Mouse (Mus musculus) cerebellum, adult 11 months (tissue): ENCODE measurements around the gene Rbp1.

Experiments
- DNase-seq: peaks from one replicate; pipeline ENCODE4 v3.0.0; 2022

Rbp1 gene

DNA sequence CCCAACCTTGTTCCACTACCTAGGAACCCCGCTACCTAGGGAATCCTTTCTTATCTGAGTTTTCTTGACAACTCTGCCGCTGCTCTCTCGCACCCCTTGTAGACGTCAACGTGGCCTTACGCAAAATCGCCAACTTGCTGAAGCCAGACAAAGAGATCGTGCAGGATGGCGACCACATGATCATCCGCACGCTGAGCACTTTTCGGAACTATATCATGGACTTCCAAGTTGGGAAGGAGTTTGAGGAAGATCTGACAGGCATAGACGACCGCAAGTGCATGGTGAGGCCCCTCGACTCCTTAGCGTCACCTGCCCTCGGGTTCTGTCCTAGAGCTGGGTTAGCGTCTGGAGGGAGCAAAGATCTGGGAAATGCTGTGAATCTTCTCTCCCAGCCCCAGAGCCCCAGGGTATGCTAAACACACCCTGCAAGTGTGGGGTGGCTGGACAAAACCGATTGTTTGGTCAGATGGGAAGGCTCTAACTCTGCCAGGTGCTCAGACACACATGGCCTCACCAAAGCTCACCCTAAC is 2.7 kb downstream of the Rbp1 start:
- DNase-seq = no peak

- no peak for DNase-seq
Observed at GRCm38 (mm10) chr9:98427906-98428517, 5.3 kb downstream of the Rbp1 start.

GRCm38 (mm10) chr9:98428783-98429182 is 6.0 kb downstream of the Rbp1 start:
- no peak for DNase-seq

- no peak for DNase-seq
Observed at GRCm38 (mm10) chr9:98429806-98430205, 7.0 kb downstream of the Rbp1 start.

- no peak for DNase-seq
Observed at GRCm38 (mm10) chr9:98430528-98430927, 7.8 kb downstream of the Rbp1 start.

- no peak for DNase-seq
Observed at GRCm38 (mm10) chr9:98433021-98433420, 10.3 kb downstream of the Rbp1 start.

GRCm38 (mm10) chr9:98433956-98434588 is 11.3 kb downstream of the Rbp1 start:
- no peak for DNase-seq

DNA sequence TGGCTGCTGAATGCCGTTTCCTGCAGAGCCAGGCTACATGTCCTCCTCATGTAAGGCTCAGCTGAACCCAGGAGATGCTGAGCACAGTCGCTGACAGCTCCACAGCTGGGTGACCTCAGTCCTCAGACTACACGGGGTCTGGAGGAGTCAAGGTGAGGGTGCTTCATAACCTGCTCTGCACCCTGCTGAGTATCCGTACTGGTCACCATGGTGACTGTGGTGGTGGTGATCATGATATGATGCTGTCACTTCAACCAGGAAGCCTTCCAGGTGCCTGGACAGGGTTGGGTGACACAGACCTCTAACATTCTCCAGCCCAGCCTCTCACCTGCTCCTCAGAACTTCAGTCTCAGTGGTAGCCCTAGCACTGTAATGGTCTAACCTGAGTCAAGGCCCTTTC is 15.1 kb downstream of the Rbp1 start:
- no peak for DNase-seq

DNA sequence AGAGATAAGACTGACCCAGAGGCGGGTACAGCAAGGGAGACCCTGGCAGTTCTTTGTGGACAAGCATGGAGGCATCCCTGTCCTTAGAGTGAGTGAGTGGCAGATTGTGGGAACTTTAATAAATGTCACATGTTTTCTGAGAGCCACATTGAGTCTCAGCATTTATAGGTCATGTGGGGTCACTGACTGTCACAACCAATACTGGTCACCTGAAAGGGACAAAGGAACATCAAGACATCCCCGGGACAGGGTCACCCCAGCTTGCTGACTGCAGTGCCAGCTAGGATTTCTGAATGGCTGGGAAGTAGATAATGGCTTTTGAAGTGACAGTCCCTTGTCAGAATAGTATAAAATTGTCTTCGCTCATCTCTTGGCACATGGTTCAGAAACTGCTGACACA is 16.3 kb downstream of the Rbp1 start:
- DNase-seq = no peak

- no peak for DNase-seq
Observed at GRCm38 (mm10) chr9:98442638-98443037, 19.9 kb downstream of the Rbp1 start.

GRCm38 (mm10) chr9:98445359-98446149 is 22.8 kb downstream of the Rbp1 start:
- DNase-seq = no peak

DNA sequence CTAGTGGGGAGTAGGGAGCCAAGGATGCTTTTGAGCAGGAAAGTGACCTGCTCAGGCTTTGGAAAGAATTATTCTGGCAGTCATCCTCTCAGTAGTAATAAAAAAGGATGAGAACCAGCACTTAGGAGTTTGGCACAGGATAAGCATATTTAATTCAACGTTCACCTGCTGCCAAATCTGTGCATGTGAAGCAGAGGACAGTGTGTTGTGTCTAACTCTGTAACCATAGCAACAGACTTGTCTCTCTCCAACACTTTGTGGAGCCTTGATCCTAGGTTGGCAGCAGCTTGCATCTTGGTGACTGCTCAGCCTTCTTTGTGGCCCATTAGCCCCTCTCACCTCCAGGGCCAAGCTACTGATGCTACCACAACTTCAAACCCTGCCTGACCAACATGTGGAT is 28.2 kb downstream of the Rbp1 start:
- DNase-seq = no peak

DNA sequence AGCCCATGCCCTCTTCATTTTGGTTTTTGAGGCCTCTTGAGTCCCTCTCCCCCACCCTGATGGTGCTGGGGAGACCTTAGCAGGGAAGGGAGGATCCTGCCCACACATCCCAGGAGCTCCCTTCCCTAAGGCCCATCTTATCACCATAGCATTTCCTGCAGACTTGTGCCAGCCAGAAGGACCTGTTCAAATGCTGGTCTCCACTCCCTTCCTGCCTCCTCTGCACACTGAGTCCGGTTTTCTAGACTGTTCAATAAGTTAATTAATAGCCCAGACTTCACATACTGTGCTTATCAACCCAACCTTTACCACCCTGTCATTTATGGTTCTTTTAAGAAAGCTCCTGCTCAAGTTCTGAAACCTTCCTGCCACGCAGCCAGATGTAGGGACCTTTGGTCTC is 43.9 kb downstream of the Rbp1 start:
- DNase-seq = no peak

GRCm38 (mm10) chr9:98480172-98480749 is 57.5 kb downstream of the Rbp1 start:
- no peak for DNase-seq

DNA sequence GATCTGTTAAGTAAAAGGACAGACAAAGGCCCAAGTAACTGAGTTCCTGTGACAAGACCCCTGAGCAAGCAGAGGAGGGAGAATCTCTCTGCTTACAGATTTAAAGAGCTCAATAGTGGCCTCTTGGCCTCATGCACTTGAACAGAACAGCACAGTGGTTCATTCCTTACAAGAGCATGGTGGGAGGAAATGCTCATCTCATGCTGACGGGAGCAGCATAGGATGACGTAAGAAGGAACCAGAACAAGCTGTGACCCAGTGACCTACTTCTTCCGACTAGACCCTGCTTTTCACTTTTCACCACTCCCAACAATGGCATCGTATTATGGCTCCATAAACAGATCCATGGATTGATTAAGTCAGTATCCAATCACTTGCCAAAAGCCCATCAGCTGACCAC is 59.5 kb downstream of the Rbp1 start:
- no peak for DNase-seq

DNA sequence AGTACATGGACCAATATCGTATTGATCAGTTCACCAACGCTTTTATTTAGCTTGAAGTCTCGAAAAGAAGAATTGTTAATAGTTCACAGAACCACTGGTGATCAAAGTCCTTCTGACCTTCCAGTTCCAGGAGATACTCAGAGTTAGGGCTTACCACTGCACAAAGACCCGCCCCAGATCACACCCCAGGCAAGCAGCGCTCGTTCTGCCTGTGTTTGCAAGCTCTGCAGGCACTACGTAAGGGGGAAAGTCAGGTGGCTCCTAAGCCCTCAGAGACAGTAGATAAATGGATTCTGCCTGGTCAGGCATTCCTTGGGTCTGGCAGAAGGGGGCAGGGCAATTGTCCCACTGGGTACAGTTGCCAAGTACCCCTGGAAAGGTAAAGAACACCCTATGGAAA is 62.3 kb downstream of the Rbp1 start:
- DNase-seq = no peak

DNA sequence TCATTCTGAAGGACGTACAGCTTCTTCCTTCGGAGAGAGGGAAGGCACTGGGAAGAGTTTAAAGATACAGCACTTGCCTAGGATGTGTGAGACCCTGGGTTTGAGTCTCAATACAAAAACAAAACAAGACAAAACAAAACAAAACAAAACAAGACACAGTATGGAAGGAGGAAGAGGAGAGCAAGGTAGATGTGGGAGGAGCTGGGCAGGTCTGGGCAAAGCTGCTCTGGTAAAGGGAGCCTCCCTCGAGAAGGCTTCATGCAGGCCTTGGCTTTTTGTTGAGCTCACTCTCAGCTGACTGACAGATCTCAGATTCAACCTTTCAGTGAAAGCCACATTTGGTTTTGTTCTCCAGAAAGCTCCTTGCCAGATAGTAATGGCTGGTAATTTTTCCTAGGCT is 63.1 kb downstream of the Rbp1 start, which contains the start of gene Rbp2:
Gene Rbp2 (plus strand): TSS at position 301 of the 400 bp plus-strand sequence.
- DNase-seq = no peak

DNA sequence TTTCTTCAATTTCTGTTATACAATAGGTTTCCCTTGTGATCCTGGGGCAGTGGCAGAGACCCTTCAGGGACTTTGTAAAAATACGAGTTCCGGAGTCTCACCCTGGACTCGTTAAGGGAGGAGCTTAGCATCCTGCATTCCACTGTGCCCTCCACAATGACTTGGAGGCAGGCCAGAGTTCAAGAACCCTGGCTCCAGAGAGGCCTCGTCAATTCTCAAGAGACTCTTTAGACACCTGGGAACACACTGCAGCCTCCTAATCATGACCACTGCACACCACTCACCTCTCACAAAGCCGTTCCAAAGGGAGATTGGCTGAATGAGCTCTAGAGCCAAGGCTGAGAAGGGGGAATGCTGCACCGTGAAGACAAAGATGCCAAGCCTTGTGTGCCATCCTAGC is 64.5 kb downstream of the Rbp1 start:
- DNase-seq = no peak

GRCm38 (mm10) chr9:98489532-98489931 is 66.8 kb downstream of the Rbp1 start:
- DNase-seq = no peak

- no peak for DNase-seq
Observed at GRCm38 (mm10) chr9:98490128-98490527, 67.4 kb downstream of the Rbp1 start.

DNA sequence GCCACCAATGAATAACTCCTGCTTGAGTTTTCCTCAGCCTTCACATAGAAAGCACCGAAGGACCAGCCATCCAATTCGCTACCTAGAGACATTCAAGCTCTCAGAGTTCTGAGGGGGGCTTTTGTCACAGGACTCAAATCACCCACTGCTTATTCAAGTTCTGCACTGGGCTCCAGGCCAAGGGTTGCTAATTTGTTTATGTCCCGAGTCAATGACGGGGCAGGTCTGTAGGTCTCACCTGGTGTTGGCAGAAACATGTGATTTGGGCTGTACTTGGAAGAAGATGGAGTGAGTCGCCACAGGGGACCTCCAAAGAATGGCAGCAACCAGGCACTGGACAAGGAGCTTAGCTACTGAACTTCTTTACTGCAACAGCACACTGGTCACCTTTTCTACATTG is 68.3 kb downstream of the Rbp1 start:
- no peak for DNase-seq

- DNase-seq = no peak
Observed at GRCm38 (mm10) chr9:98492212-98492611, 69.5 kb downstream of the Rbp1 start.

DNA sequence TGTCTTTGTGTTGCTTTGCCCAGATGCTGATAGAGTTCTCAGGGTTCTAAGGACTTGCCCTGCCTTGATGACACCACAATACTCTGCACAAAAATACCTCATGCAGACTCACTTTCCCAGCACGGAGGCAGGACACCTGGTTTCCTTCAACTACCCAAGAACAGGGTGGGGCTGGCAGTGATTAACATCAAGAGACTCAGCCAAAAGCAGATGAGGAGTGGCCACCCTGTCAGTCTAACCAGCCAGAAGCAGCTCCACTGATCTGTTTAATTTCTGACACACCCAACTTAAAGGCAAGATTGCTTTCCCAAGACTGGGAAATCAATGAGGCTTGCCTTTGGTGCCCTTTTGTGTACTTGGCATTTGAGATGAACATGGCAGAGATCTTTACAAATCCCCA is 70.1 kb downstream of the Rbp1 start:
- no peak for DNase-seq
